Mouse (Mus musculus) heart, embryonic 13.5 days (tissue): ENCODE measurements around the gene Ubald2. TPM values are rescaled to one million over a fixed set of nuclear protein-coding genes. Genes with fewer than 3 reads are reported as not detected.
A peak's percentile ranks its signal among the peaks of the same experiment; 100 is the strongest.

Experiments
- ATAC-seq: fragments of 200-750 bp; cut with Nextera tagmentation; 2 replicates; pipeline ENCODE4 v1.8.0; 2017; ENCODE audit warnings: moderate TSS enrichment; ENCODE audit not compliant: insufficient number of reproducible peaks, low FRiP score, low TSS enrichment; ENCODE audit errors: extremely low read depth
- H3K27ac ChIP-seq: fragments of 300-500 bp; sonication (generic); replicated peaks from 2 replicates; pipeline ENCODE4 v1.5.1; 2015; ENCODE audit warnings: moderate library complexity, mild to moderate bottlenecking, inconsistent platforms
- H3K27me3 ChIP-seq: fragments of 300-500 bp; sonication (generic); replicated peaks from 2 replicates; pipeline ENCODE4 v1.6.1; 2015; ENCODE audit warnings: mild to moderate bottlenecking, inconsistent platforms
- H3K36me3 ChIP-seq: fragments of 300-500 bp; sonication (generic); 2 replicates; pipeline ENCODE4 v1.6.1; 2015; ENCODE audit warnings: mild to moderate bottlenecking, inconsistent platforms
- H3K4me1 ChIP-seq: fragments of 300-500 bp; sonication (generic); 2 replicates; pipeline ENCODE4 v1.6.1; 2015; ENCODE audit warnings: inconsistent platforms
- H3K4me2 ChIP-seq: fragments of 300-500 bp; sonication (generic); 2 replicates; pipeline ENCODE4 v1.6.1; 2015; ENCODE audit warnings: inconsistent platforms, mild to moderate bottlenecking, moderate library complexity
- H3K4me3 ChIP-seq: fragments of 300-500 bp; sonication (generic); 2 replicates; pipeline ENCODE4 v1.5.1; 2015; ENCODE audit warnings: moderate library complexity, mild to moderate bottlenecking, inconsistent platforms
- H3K9ac ChIP-seq: fragments of 300-500 bp; sonication (generic); 2 replicates; pipeline ENCODE4 v1.6.1; 2015; ENCODE audit warnings: inconsistent platforms, mild to moderate bottlenecking, moderate library complexity
- H3K9me3 ChIP-seq: fragments of 300-500 bp; sonication (generic); 2 replicates; pipeline ENCODE4 v1.6.1; 2016; ENCODE audit warnings: inconsistent platforms
- WGBS: fragments of 180-500 bp; shearing (Covaris S2); methylation state at CpG from one replicate; pipeline ENCODE4 v1.1.7; 2015; ENCODE audit warnings: mixed read lengths; 5-methylcytosine and 5-hydroxymethylcytosine counted together
- polyA plus RNA-seq: library from polyadenylated mRNA; unstranded; fragments of >200 nt; fragmentation: Nextera tagmentation; extraction: Ambion mirVana; gene quantifications from 2 replicates; pipeline ENCODE4 v1.2.1, GENCODE M21; 2015

Ubald2 gene
- polyA plus RNA-seq, 1 experiment from 2014 or later, result 32.3 TPM

DNA sequence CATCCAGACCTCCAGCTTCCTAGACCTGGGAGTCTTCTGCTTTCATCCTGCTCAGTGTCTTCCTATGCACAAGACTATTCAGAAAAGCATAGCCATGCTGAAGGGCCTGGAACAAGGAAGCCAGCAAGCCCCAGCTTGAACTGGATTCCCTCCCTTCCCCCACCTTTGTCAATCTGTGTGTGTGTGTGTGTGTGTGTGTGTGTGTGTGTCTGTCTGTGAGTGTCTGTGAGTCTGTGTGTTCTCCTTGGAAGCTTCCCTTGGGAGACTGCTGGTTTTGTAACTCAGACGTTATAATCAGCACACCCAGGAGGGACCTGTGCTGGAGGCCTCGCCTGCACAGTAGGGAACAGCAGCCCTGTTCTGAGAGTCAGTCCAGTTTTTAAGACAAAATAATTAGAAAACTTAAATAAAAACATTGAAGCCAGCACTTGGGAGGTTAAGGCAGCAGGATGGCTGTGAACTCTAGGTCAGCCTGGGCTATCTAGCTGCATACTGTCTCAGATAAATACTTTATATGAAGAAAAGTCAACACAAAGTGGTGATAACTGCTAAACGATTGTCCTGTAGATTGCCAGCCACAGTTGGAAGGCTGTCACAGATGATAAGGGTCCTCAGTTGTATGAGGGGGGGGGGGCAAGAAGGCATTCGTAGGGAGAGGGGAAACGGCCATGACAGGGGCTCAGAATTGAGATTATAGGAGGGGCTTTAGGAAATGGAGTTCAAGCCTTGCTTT, 2.3 kb downstream of the Ubald2 start:
- no peaks in the 10 kb centered on the region for H3K9me3 ChIP-seq
- H3K27me3 ChIP-seq, result no peaks in the 10 kb centered on the region
- peak overlapping the region; percentile 91 for H3K4me3 ChIP-seq
- peaks cover 37% of the 10 kb centered on the region for H3K36me3 ChIP-seq
- H3K27ac ChIP-seq, result peak overlapping the region; percentile 94
- H3K4me2 ChIP-seq, result peak overlapping the region; percentile 88
- ATAC-seq, result no peak
- peaks cover 55% of the 10 kb centered on the region for H3K4me1 ChIP-seq
- H3K9ac ChIP-seq, result peak overlapping the region; percentile 96
- 16% methylated on average over 5 of the region's 5 CpGs for WGBS

DNA sequence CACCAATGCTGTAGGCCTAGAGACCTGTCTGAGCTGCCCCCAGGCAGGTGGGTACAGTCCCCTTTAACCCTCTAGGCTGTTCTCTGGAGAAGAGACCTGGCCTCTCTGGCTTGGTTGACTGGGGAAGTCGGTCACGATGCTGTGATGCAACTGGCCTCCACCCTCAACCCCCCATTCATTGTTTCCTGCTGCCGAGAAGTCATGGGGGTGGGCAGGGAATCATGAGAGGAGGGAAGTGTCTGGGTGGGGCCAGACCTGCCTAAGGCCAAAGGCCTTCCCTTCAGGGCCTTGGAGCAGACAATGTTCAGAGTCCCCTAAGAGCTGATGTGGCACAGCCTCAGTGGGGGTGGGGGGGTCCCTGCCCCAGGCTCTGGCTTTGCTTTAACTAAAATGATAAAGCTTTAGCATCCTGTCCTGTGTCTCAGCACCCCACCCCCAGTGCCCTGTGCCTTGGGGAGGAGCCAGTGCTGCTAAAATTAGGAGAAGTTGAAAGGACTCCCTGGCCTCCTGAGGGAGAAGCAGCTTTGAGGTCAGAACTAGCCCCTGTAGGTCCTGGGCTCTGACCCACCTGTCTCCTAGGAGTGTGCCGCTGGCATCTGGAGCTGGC, 2.9 kb downstream of the Ubald2 start:
- H3K9me3 ChIP-seq, result no peaks in the 10 kb centered on the region
- H3K27me3 ChIP-seq, result no peaks in the 10 kb centered on the region
- peak overlapping the region; percentile 96 for H3K9ac ChIP-seq
- H3K4me3 ChIP-seq, result peak overlapping the region; percentile 91
- no peak for ATAC-seq
- H3K4me1 ChIP-seq, result peaks cover 48% of the 10 kb centered on the region
- peak overlapping the region; percentile 88 for H3K4me2 ChIP-seq
- peak overlapping the region; percentile 94 for H3K27ac ChIP-seq
- 22% methylated on average over 4 of the region's 4 CpGs for WGBS
- H3K36me3 ChIP-seq, result peaks cover 37% of the 10 kb centered on the region

DNA sequence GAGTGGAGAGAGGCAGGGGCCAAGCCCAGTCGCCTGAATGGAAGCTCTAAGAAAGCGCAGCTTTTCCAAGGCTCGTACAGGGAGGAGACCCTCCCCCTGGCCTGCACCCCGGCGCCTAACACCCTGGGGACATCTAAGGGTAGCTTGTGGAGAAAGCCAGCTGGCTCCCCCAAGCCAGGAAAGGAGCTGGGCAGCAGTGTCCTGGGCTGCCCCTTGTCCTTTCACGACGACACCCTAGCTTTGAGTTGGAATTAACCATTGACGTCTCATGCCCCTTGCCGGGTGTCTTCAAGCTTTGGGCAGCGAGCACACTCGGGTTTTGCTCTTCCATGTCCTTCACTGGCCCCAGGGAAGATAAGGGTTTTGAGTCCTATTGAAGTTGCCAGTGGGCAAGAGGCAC, 3.6 kb downstream of the Ubald2 start:
- ATAC-seq, result no peak

DNA sequence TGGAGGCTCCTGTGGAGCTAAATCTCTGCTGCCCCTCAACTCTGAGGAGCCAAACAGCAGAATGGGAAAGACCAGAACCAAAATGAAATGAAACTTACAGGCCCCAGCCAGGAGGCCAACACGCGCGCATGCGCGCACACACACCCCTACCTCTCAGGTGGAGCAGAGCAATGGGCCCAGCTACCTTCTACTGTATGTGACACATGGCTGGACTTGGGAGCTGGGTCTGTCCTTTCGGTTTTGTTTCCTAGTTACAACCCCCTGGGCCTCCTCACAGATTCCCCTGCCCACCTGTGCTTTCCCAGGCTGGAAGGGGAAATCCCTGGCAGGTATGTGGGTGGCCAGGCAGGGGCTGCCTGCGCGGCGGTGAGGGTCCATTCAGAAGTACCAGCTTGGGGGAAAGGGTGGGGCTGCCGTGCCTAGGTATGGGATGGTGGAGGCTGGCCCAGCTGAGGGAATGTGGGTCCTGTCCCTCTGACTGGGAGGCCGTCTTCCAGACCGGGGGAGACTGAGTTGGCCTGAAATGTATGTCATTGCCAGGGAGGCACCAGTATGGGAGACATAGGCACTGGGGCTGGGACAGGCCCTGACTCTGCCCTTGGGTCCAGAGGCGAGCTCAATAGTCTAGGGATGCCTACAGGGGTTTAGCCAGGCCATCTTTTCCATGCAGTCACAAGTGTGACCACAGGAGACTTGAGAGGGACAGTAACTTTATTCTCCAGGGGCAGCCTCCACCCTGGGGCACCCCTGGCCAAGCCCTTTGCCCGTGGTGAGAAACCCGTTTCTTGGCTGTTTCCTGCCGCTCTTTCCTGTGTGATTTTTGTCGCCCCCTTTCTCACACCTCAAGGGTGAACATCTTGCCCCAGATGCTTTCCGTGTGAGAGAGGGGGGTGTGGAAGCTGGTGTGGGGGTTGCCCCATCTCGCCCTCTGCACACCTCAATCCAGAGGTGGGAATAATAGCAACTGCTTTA, 5.7 kb downstream of the Ubald2 start:
- WGBS, result 80% methylated on average over 19 of the region's 19 CpGs
- H3K9ac ChIP-seq, result peak overlapping the region; percentile 24

More for the DNA sequence above, 3.6 kb downstream of the Ubald2 start:
- peaks cover 37% of the 10 kb centered on the region for H3K36me3 ChIP-seq
- peak overlapping the region; percentile 88 for H3K4me2 ChIP-seq
- WGBS, result 72% methylated on average over 11 of the region's 11 CpGs
- H3K27ac ChIP-seq, result peak overlapping the region; percentile 94
- H3K9me3 ChIP-seq, result no peaks in the 10 kb centered on the region
- peak overlapping the region; percentile 96 for H3K9ac ChIP-seq
- H3K27me3 ChIP-seq, result no peaks in the 10 kb centered on the region
- H3K4me3 ChIP-seq, result peak overlapping the region; percentile 91
- peaks cover 48% of the 10 kb centered on the region for H3K4me1 ChIP-seq

DNA sequence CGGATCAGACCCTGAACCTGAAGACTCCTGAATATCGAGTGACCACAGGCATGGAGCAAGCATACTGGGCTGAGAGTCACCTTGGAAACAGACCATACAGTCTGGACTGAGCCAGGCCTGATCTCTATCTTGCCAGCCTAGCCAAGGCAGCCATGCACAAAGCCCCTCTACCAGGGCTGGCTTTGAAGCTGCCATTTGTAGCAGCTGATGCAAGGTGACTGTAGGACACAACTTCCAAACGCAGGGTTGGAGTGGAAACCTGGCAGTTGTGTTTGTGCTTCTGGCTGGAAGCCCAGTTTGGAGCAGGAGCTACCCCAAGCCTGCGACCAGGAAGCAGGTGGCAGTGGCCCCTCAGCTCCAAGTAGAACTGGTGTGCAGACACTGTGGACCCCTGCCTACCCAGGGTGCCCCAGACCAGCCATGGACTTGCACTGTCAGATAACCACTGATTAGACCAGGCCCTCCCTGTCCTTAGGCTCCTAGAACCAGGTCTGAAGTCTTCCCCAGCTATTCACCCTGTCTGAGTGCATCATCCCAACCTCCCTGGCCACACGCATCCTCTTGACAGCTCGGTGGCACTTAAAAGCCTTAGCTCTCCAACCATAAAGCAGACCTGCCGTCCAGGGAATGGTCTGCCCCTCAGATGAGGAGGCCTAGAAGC, 6.6 kb downstream of the Ubald2 start:
- Histone ChIP-seq H3K36me3 (peaks cover 34% of the 10 kb centered on the region), H3K4me1 (peaks cover 38% of the 10 kb centered on the region), H3K27ac (peak overlapping the region; percentile 80), H3K4me3 (no peak overlapping the region), H3K4me2 (no peak overlapping the region), H3K9me3 (no peaks in the 10 kb centered on the region), H3K9ac (0 out of 2 replicates have a peak overlapping the region, but pooled peaks have one; percentile 24), H3K27me3 (no peaks in the 10 kb centered on the region)
- 49% methylated on average over 7 of the region's 7 CpGs for WGBS
- ATAC-seq, result no peak

More for the DNA sequence above, 5.7 kb downstream of the Ubald2 start:
- H3K9me3 ChIP-seq, result no peaks in the 10 kb centered on the region
- H3K4me1 ChIP-seq, result peaks cover 43% of the 10 kb centered on the region
- no peak for ATAC-seq
- peaks cover 37% of the 10 kb centered on the region for H3K36me3 ChIP-seq
- no peak overlapping the region for H3K4me2 ChIP-seq
- H3K27me3 ChIP-seq, result no peaks in the 10 kb centered on the region
- peak overlapping the region; percentile 80 for H3K27ac ChIP-seq
- H3K4me3 ChIP-seq, result no peak overlapping the region

DNA sequence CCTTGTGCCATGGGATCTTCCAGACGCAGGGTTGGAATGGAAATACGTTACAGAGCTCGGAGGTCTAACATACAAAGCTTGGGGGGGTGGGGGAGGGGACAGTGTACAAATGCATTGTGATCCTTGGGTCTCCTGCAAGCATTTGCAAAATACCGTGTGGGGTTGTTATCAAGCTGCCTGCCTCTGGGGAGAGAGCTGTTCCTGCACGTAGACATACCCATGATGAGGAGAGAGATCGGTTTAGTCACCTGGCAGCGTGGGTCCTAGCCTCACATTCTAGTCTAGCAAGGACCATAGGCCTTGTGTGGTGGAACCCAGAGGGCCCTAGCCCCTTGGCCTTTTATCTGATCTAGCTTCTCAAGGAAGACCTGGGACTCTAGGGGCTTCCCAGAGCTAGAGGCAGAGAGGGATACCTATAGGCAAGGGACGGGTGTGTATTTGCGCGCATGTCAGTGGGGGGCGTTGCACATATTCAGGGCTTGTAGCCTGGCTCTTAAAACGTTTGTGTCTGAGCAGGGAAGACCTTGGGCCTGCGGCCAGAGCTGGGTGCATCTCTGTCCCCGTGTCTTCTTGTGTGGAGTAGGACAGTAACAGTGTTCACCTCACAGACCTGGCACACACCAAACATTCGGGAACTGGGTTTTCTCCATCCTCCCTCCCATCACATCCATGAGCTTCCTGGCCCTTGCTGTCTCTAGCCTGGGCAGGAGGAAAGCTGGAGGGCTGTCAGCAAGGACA, 8.4 kb downstream of the Ubald2 start:
- no peak for ATAC-seq
- peaks cover 12% of the 10 kb centered on the region for H3K27me3 ChIP-seq
- H3K9ac ChIP-seq, result peak overlapping the region; percentile 40; the same call in 1 of the 2 replicates
- no peak overlapping the region for H3K4me2 ChIP-seq
- H3K4me3 ChIP-seq, result no peak overlapping the region
- whole genome bisulfite sequencing, result 71% methylated on average over 15 of the region's 15 CpGs
- H3K27ac ChIP-seq, result no peak overlapping the region
- no peaks in the 10 kb centered on the region for H3K9me3 ChIP-seq
- H3K4me1 ChIP-seq, result peaks cover 27% of the 10 kb centered on the region
- peaks cover 18% of the 10 kb centered on the region for H3K36me3 ChIP-seq

DNA sequence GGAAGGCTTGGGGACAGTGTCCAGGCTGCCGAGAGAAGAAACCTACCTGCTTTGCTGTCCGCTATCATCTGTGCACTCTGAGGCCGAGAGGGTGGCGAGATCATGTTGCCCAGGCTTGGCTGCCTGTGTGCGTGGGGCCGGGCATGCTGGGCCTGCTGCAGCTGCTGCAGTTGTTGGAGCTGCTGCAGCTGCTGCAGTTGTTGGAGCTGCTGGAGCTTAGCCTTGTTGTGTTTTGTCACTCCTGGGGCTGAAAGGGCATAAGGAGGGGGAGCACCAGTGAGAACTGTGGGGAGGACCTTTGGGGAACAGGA, 8.9 kb downstream of the Ubald2 start:
- Histone ChIP-seq H3K36me3 (peaks cover 13% of the 10 kb centered on the region), H3K4me2 (no peak overlapping the region), H3K9ac (peak overlapping the region; percentile 40; the same call in 1 of the 2 replicates), H3K4me1 (peaks cover 22% of the 10 kb centered on the region), H3K9me3 (no peaks in the 10 kb centered on the region), H3K27ac (no peak overlapping the region), H3K27me3 (peaks cover 18% of the 10 kb centered on the region), H3K4me3 (no peak overlapping the region)
- 56% methylated on average over 6 of the region's 6 CpGs for WGBS
- ATAC-seq, result no peak

DNA sequence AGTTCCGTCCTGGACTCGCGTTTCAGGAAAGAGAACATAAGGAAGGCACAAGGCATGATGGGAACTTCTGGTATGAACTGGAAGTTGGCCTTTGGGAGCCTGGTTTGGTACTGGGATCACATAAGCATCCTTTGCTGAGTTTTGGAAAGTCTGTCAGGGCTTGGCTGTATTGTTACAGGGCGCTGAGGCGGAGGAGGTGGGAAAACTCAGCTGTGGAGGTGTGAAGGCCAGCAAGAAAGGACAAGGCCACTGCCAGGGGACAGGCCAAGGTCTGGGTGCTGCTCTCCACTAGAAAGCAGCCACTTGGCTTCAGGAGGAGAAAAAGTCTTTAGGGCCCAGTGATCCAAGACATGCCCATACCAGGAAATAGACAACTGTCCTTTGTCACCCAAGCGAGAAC, 9.4 kb downstream of the Ubald2 start:
- Histone ChIP-seq H3K9ac (no peak overlapping the region), H3K27me3 (peaks cover 23% of the 10 kb centered on the region), H3K9me3 (no peaks in the 10 kb centered on the region), H3K4me2 (no peak overlapping the region), H3K27ac (no peak overlapping the region), H3K36me3 (peaks cover 12% of the 10 kb centered on the region), H3K4me3 (no peak overlapping the region), H3K4me1 (peaks cover 22% of the 10 kb centered on the region)
- WGBS, result 84% methylated on average over 6 of the region's 6 CpGs
- no peak for ATAC-seq

DNA sequence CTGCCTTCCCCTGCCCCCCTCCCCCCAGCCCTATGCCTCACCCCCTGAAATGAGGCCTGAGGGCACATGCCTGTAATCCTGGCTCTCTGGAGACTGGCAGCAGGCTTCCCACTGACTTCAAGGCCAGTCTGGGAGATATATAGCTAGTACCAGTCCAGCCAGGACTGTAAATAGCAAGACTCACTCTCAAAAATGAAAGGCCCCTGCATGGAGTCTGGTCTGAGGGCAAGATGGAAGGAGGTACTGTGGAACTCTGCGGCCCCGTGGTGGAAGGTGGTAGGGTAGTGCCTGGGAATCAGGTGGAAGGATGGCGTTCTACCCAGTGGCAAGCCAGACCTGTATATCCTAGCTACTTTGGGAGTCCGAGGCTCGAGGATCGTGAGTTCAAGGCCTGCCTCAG, 10.0 kb downstream of the Ubald2 start:
- Histone ChIP-seq H3K9me3 (no peaks in the 10 kb centered on the region), H3K4me2 (no peak overlapping the region), H3K27ac (no peak overlapping the region), H3K27me3 (peaks cover 29% of the 10 kb centered on the region), H3K36me3 (peaks cover 10% of the 10 kb centered on the region), H3K4me3 (no peak overlapping the region), H3K4me1 (peaks cover 22% of the 10 kb centered on the region), H3K9ac (no peak overlapping the region)
- ATAC-seq, result no peak
- WGBS, result 82% methylated on average over 6 of the region's 6 CpGs

DNA sequence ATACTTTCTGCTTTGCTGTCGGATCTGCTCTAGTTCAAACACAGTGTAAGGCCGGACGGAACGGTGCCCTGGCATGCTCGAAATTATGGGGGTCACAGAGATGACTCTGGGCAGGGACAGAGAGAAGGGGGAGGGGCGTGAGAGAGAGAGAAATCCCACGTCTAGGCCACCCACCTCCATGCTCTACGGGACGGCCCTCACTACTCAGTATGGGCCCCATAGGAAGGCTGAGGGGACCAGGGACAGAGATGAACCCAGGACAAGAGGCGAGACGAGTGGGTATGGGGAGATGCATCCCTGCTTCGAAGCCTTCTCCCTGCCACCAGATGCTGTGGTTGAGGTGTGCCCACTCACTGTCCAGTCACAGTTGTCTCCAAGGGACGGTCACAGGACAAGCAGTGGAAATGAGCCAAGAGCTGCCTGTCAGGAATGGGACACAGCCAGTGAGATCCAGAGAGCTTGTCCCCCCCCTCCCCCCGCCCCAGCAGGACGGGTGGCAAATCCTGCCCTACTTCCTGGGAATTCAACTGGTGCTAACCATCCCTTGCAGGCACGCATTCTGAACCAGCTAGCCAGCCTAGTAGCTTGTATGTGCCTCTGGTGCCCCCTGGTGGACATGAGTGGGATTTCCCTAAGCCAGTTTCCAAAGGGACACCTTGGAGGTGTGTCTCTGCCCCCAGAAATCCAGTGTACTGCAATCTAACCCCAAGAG, 11.9 kb downstream of the Ubald2 start:
- H3K9ac ChIP-seq, result peak overlapping the region; percentile 56; the same call in 1 of the 2 replicates
- peak overlapping the region; percentile 30; the same call in 1 of the 2 replicates for H3K4me2 ChIP-seq
- 29% methylated on average over 16 of the region's 16 CpGs for WGBS
- no peak overlapping the region for H3K4me3 ChIP-seq
- peaks cover 7% of the 10 kb centered on the region; the same call in 1 of the 2 replicates for H3K9me3 ChIP-seq
- ATAC-seq, result no peak; the same call in 1 of the 2 replicates
- H3K36me3 ChIP-seq, result no peaks in the 10 kb centered on the region
- no peak overlapping the region for H3K27ac ChIP-seq
- H3K4me1 ChIP-seq, result peaks cover 12% of the 10 kb centered on the region
- peaks cover 30% of the 10 kb centered on the region for H3K27me3 ChIP-seq
